Mouse (Mus musculus) limb, embryonic 11.5 days (tissue): ENCODE data around the gene Rptor. TPM values are rescaled to one million over a fixed set of nuclear protein-coding genes. Genes with fewer than 3 reads are reported as not detected.

Source experiments
- ATAC-seq: fragments of 200-750 bp; cut with Nextera tagmentation; 2 replicates; pipeline ENCODE4 v1.8.0; 2017; ENCODE audit warnings: low read depth; ENCODE audit not compliant: insufficient number of reproducible peaks, low FRiP score, low TSS enrichment
- DNase-seq: peaks from one replicate; pipeline ENCODE4 v3.0.0-alpha.2; 2015; ENCODE audit warnings: low spot score
- H3K27ac ChIP-seq: fragments of 300-500 bp; sonication (generic); replicated peaks from 2 replicates; pipeline ENCODE4 v1.5.1; 2014; ENCODE audit warnings: low read depth, mild to moderate bottlenecking, low read length
- H3K27me3 ChIP-seq: fragments of 300-500 bp; sonication (generic); 2 replicates; pipeline ENCODE4 v1.6.1; 2014; ENCODE audit warnings: mild to moderate bottlenecking, low read length, mixed read lengths; ENCODE audit not compliant: control insufficient read depth, insufficient read depth
- H3K36me3 ChIP-seq: fragments of 300-500 bp; sonication (generic); 2 replicates; pipeline ENCODE4 v1.6.1; 2014; ENCODE audit warnings: mild to moderate bottlenecking, low read length, moderate library complexity, mixed read lengths; ENCODE audit not compliant: control insufficient read depth, insufficient read depth
- H3K4me1 ChIP-seq: fragments of 300-500 bp; sonication (generic); 2 replicates; pipeline ENCODE4 v1.6.1; 2014; ENCODE audit warnings: low read length, mixed read lengths; ENCODE audit not compliant: control insufficient read depth, insufficient read depth
- H3K4me2 ChIP-seq: fragments of 300-500 bp; sonication (generic); 2 replicates; pipeline ENCODE4 v1.6.1; 2014; ENCODE audit warnings: low read depth, mild to moderate bottlenecking, moderate library complexity; ENCODE audit not compliant: severe bottlenecking
- H3K4me3 ChIP-seq: fragments of 300-500 bp; sonication (generic); 2 replicates; pipeline ENCODE4 v1.5.1; 2014; ENCODE audit warnings: low read depth, low read length
- H3K9ac ChIP-seq: fragments of 300-500 bp; sonication (generic); 2 replicates; pipeline ENCODE4 v1.6.1; 2014; ENCODE audit warnings: mild to moderate bottlenecking, low read length
- H3K9me3 ChIP-seq: fragments of 300-500 bp; sonication (generic); 2 replicates; pipeline ENCODE4 v1.6.1; 2016; ENCODE audit warnings: low read length; ENCODE audit not compliant: control insufficient read depth
- WGBS: fragments of 180-500 bp; shearing (Covaris S2); extraction: QIAGEN DNeasy Blood & Tissue Kit; methylation state at CpG from one replicate; pipeline ENCODE4 v1.1.7; 2014; 5-methylcytosine and 5-hydroxymethylcytosine counted together
- polyA plus RNA-seq: library from polyadenylated mRNA; unstranded; fragments of >200 nt; fragmentation: Nextera tagmentation; extraction: Ambion mirVana; gene quantifications from 2 replicates; pipeline ENCODE4 v1.2.1, GENCODE M21; 2014

Gene Rptor
- polyA plus RNA-seq, 1 experiment from 2014 or later = 13.8 TPM

DNA sequence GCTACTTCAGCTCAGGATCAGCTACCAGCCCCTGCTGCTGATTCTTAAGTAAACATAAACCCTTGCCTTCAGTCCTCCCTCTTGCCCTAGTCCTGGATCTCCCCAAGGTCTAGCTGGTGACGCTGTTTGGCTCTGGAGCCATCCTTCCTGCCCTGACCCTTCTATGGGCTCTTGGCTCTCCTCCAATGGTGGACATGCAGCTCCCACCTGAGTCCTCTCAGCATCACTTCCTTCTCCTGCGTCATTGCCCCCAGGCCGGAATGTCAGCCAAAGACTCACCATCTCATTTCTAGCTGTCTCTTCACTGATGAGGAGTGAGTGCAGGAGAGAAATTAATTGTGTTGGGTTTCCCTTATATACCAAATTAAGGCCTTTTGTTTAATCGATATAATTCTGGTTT lies 165.8 kb downstream of the Rptor start:
- Histone ChIP-seq H3K27me3 (no peaks in the 10 kb centered on the region), H3K4me1 (peaks cover 3% of the 10 kb centered on the region; the same call in 1 of the 2 replicates), H3K9ac (no peak overlapping the region), H3K36me3 (no peaks in the 10 kb centered on the region), H3K4me2 (no peak overlapping the region), H3K27ac (no peak overlapping the region), H3K9me3 (no peaks in the 10 kb centered on the region), H3K4me3 (no peak overlapping the region)
- DNase-seq (no peak), ATAC-seq (no peak)
- WGBS = 93% methylated on average over 4 of the region's 4 CpGs

DNA sequence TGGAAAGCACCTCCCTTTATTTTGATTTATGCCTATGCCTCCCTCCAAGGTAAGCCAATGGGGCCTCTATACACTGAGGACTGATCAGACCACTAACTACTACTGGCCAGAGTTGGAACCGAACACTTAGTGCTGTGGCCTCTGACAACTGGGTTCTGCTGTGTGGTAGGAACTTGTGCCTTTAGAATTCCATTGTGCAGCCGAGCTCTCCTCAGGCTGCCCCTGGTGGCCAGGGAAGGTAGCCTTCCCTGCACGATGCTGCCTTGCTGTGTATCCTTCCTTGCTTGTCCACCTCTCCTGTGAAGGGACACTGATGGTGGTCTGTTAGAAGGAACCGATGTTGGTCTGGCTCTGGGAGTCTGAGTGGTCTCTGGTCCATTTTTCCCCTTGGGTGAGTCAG lies 167.0 kb downstream of the Rptor start:
- ATAC-seq (no peak), DNase-seq (no peak)
- H3K27ac ChIP-seq = no peak overlapping the region
- no peak overlapping the region for H3K4me2 ChIP-seq
- no peak overlapping the region for H3K4me3 ChIP-seq
- peaks cover 3% of the 10 kb centered on the region; the same call in 1 of the 2 replicates for H3K4me1 ChIP-seq
- H3K9me3 ChIP-seq = no peaks in the 10 kb centered on the region
- WGBS = 77% methylated on average over 4 of the region's 4 CpGs
- H3K36me3 ChIP-seq = no peaks in the 10 kb centered on the region
- H3K27me3 ChIP-seq = no peaks in the 10 kb centered on the region
- H3K9ac ChIP-seq = no peak overlapping the region

DNA sequence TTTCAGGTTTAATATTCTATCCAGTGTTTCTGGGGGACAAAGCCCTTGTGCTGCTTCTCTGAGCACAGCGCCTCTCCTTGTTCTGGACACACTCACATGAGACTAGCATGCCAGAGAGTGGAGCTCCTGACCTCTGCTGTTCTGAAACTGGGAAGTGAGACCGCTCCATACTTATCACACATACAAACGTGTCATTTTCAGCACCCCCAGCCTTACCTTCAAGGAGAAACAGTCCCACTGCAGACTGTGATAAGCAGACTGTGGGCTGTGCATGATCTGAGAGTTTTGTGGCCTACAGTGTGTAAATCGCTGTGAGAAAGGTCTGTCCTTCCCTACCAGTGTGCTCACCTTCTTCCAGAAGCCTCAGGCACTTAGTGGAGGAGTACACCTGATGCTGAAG lies 168.3 kb downstream of the Rptor start:
- ATAC-seq = no peak
- Histone ChIP-seq H3K36me3 (no peaks in the 10 kb centered on the region), H3K4me1 (no peaks in the 10 kb centered on the region), H3K27ac (no peak overlapping the region), H3K27me3 (no peaks in the 10 kb centered on the region), H3K9me3 (no peaks in the 10 kb centered on the region; the same call in 1 of the 2 replicates), H3K4me3 (no peak overlapping the region), H3K9ac (no peak overlapping the region), H3K4me2 (no peak overlapping the region)
- WGBS = 88% methylated on average over 4 of the region's 4 CpGs
- no peak for DNase-seq

DNA sequence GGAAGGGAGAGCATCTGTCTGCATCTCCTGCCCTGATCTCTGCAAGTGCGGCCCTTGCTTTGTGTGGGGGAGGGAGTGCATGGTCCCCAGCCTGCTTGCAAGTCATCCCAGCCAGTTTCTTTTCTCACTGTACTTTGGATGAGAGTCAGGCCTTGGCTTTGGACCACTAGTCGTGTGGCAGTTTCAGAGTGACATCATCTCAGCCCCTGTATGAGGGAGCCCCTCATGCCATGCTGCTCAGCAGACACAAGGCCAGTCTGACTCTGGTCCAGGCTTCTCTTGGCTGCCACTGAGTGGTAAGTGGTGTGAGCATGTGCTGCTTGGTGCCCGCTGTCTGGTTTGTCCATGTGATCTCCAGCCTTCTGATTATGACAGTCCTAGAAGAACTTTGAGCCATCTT lies 170.2 kb downstream of the Rptor start:
- Histone ChIP-seq H3K9ac (no peak overlapping the region), H3K36me3 (no peaks in the 10 kb centered on the region), H3K4me2 (no peak overlapping the region), H3K27ac (no peak overlapping the region), H3K9me3 (no peaks in the 10 kb centered on the region; the same call in 1 of the 2 replicates), H3K4me1 (no peaks in the 10 kb centered on the region), H3K4me3 (no peak overlapping the region), H3K27me3 (no peaks in the 10 kb centered on the region)
- ATAC-seq (no peak), DNase-seq (no peak)
- 88% methylated on average over 3 of the region's 3 CpGs for WGBS

DNA sequence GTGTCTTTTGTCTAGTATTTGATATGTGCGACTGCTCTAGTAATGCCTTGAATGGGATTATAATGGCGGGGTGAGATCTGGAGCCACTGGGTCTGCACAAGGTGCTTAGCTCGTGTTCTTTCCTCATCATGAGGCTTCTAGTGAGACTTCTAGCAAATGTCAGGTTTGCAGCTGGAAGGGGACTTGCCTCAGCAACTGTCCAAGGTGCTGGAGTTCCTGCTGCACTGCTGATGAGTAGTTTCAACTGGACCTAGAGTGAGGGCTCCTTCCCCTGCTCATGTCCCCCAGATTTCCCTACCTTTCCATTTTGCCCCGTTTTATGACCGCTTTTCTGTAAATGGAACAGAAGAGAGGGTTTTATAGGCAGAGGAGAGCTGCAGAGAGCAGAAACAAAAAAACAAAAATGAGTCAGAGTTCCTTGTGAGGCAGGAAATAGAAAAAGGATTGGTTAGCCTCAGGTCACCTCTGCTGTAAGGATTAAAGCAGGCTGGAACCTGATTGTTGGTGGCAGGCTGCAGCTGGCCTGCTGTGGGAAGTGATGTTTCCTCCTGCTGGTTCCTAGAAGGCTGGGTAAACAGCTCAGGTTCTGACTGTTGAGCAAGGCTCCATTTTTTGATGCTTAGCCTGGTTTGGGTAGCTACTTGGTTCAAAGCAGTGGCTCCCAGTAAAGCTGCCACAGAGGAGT lies 172.5 kb downstream of the Rptor start:
- Histone ChIP-seq H3K4me2 (no peak overlapping the region), H3K9ac (no peak overlapping the region), H3K36me3 (no peaks in the 10 kb centered on the region), H3K27me3 (no peaks in the 10 kb centered on the region), H3K9me3 (no peaks in the 10 kb centered on the region; the same call in 1 of the 2 replicates), H3K4me3 (no peak overlapping the region), H3K4me1 (no peaks in the 10 kb centered on the region), H3K27ac (no peak overlapping the region)
- 89% methylated on average over 5 of the region's 5 CpGs for WGBS
- no peak for ATAC-seq
- no peak for DNase-seq

DNA sequence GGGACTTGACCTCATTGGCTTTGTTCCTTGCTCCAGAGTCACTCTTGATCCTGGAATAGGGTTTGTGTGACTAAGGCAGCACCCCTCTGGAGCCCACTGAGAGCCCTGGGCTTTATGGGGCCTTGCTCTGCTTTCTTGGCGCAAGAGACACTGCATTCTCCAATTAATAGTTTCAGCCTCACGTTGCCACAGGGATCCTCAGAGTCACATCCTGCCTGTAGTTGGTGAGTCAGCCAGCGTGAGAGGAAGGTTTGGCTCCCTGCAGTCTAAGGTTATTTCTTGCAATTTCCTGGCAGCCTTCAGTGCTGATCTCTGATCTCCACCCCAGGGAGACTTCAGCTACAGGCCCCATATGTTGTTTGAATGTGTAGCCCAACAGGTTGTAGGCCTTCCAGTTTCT lies 174.5 kb downstream of the Rptor start:
- DNase-seq (no peak), ATAC-seq (no peak)
- Histone ChIP-seq H3K9ac (no peak overlapping the region), H3K4me2 (no peak overlapping the region), H3K27me3 (no peaks in the 10 kb centered on the region), H3K4me3 (no peak overlapping the region), H3K27ac (no peak overlapping the region), H3K36me3 (no peaks in the 10 kb centered on the region), H3K4me1 (no peaks in the 10 kb centered on the region), H3K9me3 (no peaks in the 10 kb centered on the region; the same call in 1 of the 2 replicates)
- WGBS = 62% methylated on average over 3 of the region's 3 CpGs

DNA sequence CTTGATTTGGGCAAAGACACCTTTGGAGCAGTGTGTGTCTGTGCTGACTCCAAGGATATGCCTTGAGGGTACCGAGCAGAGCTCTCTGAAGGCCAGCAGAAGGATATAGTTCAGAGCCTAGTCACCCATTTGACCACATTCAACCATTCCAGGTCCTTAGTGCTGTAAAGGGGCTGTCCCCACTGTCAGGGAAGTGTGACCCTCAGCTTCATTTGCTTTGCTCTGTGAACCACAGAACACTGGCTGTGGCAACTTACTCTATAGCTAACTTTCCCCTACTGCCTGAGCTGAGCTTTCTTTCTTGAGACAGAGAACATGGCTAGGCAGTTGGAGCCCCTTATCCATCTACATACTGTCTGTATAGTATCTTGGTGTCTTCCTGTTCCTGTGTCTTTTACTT lies 175.2 kb downstream of the Rptor start:
- Histone ChIP-seq H3K27ac (no peak overlapping the region), H3K36me3 (no peaks in the 10 kb centered on the region), H3K4me2 (no peak overlapping the region), H3K4me3 (no peak overlapping the region), H3K4me1 (no peaks in the 10 kb centered on the region), H3K27me3 (no peaks in the 10 kb centered on the region), H3K9me3 (no peaks in the 10 kb centered on the region; the same call in 1 of the 2 replicates), H3K9ac (no peak overlapping the region)
- no peak for DNase-seq
- no peak for ATAC-seq
- WGBS = 94% methylated on average over 1 of the region's 1 CpGs

DNA sequence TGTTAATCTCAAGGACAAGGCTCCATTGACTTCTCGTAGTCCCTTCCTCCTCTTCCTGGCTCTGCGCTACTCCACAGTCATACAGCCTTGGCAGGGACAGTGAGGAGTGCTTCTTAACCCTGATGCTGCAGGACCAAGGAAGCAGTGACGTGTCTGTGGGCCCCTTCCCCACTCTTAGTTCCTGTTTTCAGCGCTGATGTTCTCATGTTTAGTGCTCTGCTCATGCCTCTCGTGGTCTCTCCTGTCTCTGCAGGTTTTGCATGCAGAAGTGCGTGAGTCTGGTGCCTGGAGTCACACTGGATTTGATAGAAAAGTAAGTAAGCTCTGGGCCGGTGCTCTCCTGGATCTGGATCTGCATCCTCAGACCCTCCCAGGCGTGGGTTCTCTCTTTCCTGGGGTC lies 177.6 kb downstream of the Rptor start:
- ATAC-seq (no peak), DNase-seq (no peak)
- no peak overlapping the region for H3K4me2 ChIP-seq
- no peaks in the 10 kb centered on the region; the same call in 1 of the 2 replicates for H3K9me3 ChIP-seq
- WGBS = 91% methylated on average over 8 of the region's 8 CpGs
- no peaks in the 10 kb centered on the region for H3K27me3 ChIP-seq
- H3K27ac ChIP-seq = no peak overlapping the region
- no peaks in the 10 kb centered on the region for H3K36me3 ChIP-seq
- no peak overlapping the region for H3K9ac ChIP-seq
- no peak overlapping the region for H3K4me3 ChIP-seq
- H3K4me1 ChIP-seq = no peaks in the 10 kb centered on the region

DNA sequence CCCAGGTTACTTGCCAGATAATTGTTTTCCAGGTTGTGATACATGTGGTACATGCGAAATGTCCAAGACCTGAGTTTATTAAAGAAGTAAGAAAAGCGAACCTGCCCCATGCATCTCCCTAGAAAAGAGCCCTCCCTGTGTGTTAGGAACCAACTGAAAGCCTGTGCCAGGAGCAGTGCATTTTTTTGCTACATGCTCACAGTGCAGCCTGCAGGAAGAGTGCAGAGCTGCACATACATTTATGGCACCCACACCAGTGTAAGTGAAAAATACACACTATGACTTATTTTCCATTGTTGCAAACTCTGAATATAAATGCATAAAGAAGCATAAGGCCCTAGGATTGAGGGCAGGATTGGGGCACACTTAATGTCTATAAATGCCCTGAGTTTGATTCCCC lies 178.5 kb downstream of the Rptor start:
- no peak overlapping the region for H3K27ac ChIP-seq
- H3K4me3 ChIP-seq = no peak overlapping the region
- no peak overlapping the region for H3K4me2 ChIP-seq
- no peaks in the 10 kb centered on the region for H3K36me3 ChIP-seq
- no peak for DNase-seq
- H3K4me1 ChIP-seq = no peaks in the 10 kb centered on the region
- H3K27me3 ChIP-seq = no peaks in the 10 kb centered on the region
- WGBS = 90% methylated on average over 2 of the region's 2 CpGs
- no peak overlapping the region for H3K9ac ChIP-seq
- no peaks in the 10 kb centered on the region for H3K9me3 ChIP-seq
- ATAC-seq = no peak
